Mouse (Mus musculus) mouse trophoblast stem cell (cell line): ENCODE results near the gene Mrps18a.

ENCODE experiments used
- in situ Hi-C, 2 experiments: fragments of 300-500 bp; cut with MseI, MboI; formaldehyde crosslinking; loops; 2 replicates in 1 of 2; 3 replicates in 1 of 2; pipeline ENCODE4 v1.15.1; 2025

Mrps18a gene

GRCm38 (mm10) chr17:46110402-46111289, at the start of gene Mrps18a:
Gene Mrps18a (plus strand): TSS chr17:46110986.
- in situ Hi-C loops = no loop called here

DNA sequence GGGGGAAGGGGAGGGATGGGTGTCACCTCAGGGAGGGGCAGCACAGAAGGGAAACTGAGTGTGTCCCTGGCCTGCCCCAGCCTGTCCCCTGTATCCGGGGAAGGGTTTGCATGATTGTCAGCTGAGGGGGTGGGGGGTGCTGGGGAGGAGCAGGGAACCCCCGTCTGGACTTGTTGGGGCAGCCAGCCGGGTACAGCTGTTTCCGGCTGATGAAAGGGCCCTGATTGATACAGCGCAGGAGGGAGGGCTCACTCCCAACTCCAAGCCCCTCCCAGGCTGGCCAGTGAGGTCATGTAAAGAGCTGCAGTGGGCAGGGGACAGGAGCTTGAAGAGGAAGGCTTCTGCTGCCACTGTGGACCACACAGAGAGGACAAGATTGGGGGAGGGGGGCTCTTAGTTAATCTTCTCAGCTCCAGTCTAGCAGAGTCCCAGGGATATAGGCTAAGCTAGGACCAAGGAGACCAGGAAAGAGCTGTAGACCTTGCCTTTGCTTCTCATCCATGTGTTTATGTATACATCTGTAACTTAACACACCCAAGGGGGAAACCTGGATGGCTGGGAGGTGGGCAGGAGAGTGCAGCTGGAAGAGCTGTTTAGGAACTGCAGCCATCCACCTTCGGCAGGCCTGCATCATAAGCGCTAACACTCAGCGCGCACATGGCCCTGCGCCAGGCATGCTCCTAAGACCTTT, 47.4 kb upstream of the Mrps18a start:
- in situ Hi-C loops = no loop called here

DNA sequence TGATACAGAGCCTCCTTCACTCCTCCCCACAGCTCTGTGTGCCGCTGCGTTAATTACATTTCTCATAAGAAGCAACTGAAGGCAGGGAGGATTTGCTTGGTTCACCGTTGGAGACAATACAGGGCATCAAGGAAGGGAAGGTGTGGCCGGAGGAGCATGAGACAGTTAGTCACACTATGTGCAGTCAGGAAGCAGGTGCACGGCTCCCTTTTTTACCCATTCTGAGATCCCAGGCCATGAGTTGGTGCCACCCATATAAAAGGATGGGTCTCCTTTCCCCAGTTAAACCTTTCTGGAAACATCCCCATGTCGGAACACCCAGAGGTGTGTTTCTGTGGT, 46.8 kb upstream of the Mrps18a start:
- in situ Hi-C loops = no loop called here

DNA sequence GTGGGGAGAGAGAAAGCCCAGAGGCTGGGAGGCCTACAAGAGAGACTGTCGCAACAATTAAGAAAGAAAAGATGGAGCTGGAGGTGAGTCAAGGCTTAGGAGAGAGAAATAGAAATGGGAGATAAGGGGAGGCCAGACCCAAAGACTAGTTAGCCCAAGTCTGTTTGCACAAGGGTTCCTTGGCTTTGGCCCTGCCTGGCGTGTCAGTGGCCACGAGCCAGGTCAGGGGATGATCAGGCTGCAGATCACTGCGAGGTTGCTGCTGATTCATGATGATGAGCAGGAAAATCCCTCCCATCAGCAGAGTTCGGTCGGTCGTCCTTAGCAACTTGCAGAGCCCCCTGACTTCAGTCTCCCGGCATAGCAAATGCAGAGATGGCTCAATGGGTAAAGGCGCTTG, 40.7 kb upstream of the Mrps18a start:
- in situ Hi-C loops = no loop called here

DNA sequence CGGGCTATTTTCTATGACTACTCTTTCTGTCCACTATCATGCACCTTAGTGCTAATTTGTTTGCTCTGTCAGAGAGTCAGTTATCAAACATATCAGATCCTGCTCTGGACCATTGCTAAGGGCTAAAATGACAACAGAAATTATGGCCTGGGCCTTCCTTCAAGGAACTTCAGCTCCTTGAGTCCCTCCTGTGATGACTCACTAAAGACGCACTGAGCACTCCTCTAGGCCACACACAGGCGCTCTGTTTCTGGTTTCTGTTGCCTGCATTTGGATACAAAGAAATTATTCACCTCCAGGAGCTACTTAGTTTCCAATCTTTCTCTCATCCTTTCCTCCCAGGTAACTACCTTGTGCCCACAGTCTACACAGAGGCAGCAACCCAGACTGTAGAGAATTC, 39.3 kb upstream of the Mrps18a start:
- in situ Hi-C loops = no loop called here

DNA sequence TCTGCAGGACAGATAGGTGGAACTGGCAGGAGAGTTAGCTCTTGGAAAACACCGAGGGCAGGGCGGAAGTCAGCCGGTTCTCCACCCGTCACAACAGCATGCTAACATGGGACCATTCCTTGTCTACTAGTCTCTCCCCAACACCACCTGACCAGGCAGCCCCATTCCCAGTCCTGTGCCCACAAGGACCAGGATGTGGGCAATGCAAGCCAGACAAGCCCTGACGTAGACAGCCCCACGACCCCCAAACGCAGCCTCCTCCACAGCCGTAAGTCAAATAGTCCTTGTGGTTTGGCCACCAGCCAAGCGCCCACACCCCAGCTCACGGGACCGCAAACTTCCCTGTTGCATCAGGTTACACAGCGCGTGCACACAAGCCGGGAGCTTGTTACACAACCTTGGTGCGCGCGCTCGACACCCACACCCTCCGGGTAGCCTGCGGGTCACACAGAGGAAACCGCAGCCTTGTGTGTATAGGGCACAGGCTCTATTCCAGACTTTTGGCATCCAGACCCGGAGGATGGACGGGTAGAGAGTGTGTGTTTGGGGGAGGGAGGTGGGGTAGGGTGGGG, 37.0 kb upstream of the Mrps18a start:
- in situ Hi-C loops = no loop called here

- in situ Hi-C loops = no loop called here
Observed at GRCm38 (mm10) chr17:46074398-46075115, 36.2 kb upstream of the Mrps18a start.

GRCm38 (mm10) chr17:46075116-46075485, 35.7 kb upstream of the Mrps18a start:
- in situ Hi-C loops = no loop called here

DNA sequence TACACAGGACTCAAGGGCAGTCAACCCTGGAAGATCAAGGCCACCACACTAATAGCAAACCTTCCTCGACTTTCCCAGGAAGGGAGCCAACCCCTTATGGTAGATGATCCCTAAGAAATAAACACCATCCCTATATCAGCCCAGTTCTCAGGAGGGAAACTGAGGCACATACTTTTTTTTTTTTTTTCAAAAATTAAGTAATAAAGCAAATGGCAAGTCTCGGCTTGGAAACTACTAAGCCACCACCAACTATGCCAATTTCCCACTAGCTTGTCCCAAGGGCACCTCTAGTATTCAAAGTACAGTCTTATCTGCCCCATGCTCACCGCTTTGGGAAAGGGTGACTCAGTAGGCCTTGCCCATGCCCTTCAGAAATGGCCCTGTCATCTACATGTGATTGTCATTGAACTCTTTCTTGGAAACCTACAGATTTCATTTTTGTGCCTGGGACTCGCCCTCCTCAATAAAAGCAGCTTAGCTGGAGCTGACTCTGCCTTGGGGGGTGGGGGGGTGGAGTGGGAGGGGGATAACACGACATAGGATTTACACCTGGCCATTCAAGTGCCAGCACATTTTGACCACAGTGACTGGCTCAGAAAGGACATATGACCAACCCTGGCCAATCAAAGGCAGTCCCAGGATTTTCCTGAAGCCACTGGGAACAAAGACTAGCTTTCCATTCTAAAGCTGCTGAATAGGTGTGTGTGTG, 35.1 kb upstream of the Mrps18a start:
- in situ Hi-C loops = no loop called here

- in situ Hi-C loops = no loop called here
Observed at GRCm38 (mm10) chr17:46076260-46076551, 34.6 kb upstream of the Mrps18a start.

GRCm38 (mm10) chr17:46077921-46078534, 32.8 kb upstream of the Mrps18a start:
- in situ Hi-C loops = no loop called here

GRCm38 (mm10) chr17:46079037-46079436, 31.7 kb upstream of the Mrps18a start:
- in situ Hi-C loops = no loop called here

DNA sequence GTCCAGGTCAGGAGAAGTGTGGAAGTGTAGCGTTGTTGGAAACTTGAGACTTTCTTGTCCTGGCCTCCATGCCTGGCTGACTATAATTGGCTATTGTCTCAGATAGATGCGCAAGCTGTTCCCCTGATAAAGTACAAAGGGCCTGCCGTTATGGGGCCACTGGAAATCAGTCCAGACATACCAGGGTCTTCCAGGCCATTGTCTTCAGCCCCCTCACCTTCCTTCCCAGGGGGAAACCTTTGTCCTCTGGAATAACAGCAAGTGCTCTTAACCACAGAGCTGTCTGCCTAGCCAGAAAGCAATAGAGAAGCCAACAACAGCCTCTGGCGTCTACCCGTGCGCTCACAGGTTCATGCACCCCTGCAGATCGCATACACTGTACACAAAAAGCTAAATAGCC, 30.4 kb upstream of the Mrps18a start:
- in situ Hi-C loops = no loop called here

GRCm38 (mm10) chr17:46081042-46081441, 29.7 kb upstream of the Mrps18a start:
- in situ Hi-C loops = no loop called here

GRCm38 (mm10) chr17:46081657-46082056, 29.1 kb upstream of the Mrps18a start:
- in situ Hi-C loops = no loop called here

DNA sequence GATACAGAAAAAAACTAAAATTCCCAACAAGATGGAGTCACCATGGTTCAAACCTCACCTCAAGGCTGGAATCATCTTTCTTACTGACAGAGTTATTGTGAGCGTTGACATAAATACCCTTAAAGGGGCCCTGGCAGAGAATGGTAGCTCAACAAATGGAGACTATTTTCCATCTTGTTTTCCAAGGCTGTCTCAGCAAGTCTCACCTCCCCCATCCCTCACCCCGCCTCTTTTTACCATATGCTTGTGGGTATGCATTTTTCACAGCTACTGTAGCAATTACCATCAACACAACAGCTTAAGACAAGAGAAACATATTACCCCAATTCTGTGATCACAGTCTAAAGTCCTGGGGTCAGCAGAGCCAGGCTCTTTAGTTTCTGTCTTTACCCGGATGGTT, 27.4 kb upstream of the Mrps18a start:
- in situ Hi-C loops = no loop called here

- in situ Hi-C loops = no loop called here
Observed at GRCm38 (mm10) chr17:46084091-46084501, 26.7 kb upstream of the Mrps18a start.

GRCm38 (mm10) chr17:46086341-46086870, 24.4 kb upstream of the Mrps18a start:
- in situ Hi-C loops = no loop called here

GRCm38 (mm10) chr17:46091351-46091750, 19.4 kb upstream of the Mrps18a start:
- in situ Hi-C loops = no loop called here

GRCm38 (mm10) chr17:46091899-46092298, 18.9 kb upstream of the Mrps18a start:
- in situ Hi-C loops = no loop called here

GRCm38 (mm10) chr17:46098525-46098924, 12.3 kb upstream of the Mrps18a start:
- in situ Hi-C loops = no loop called here
